Mouse (Mus musculus): ENCODE data around the gene Olfr287. TPM values are rescaled to one million over a fixed set of nuclear protein-coding genes. Genes with fewer than 3 reads are reported as not detected.

Olfr287 gene
- polyA plus RNA-seq, 1 experiment from 2014 or later, result not detected

- ATAC-seq (peak; percentile 87), DNase-seq (ENCODE audit: low read depth, low spot score) (peak; percentile 31)
- no peak for TF ChIP-seq CTCF (IDR thresholded peaks at IDR 0.05)
- ChIA-PET POLR2A (no interaction called here), CTCF (interaction anchor here (1.1 to 1.3 kb wide), 2 partner anchors 9 to 29 kb away, joined by 3 to 4 read pairs; no protein-coding TSS in a partner anchor)
- in situ Hi-C loops (cut with MboI; ENCODE audit: low pct_unique_long_range_greater_than_20kb), result no loop called here
- H3K27me3 ChIP-seq, result no peaks in the 10 kb centered on the region
Observed at GRCm38 (mm10) chr15:98209676-98210075, 11.2 kb downstream of the Olfr287 start.

GRCm38 (mm10) chr15:98195442-98195841 lies 25.4 kb downstream of the Olfr287 start, which contains the start of gene Olfr288:
TSS of gene Olfr288 (minus strand) at chr15:98195542.
- DNase-seq (ENCODE audit: low read depth, low spot score), result no peak
- POLR2A ChIA-PET, result no interaction called here
- in situ Hi-C loops (cut with MboI; ENCODE audit: low pct_unique_long_range_greater_than_20kb), result no loop called here
- no peak for ATAC-seq
- TF ChIP-seq CTCF (IDR thresholded peaks at IDR 0.05), result no peak
- peaks cover 24% of the 10 kb centered on the region for H3K27me3 ChIP-seq
- CTCF ChIA-PET, result no interaction called here

- peaks cover 4% of the 10 kb centered on the region for H3K27me3 ChIP-seq
- POLR2A ChIA-PET, result no interaction called here
- ATAC-seq (no peak), DNase-seq (ENCODE audit: low read depth, low spot score) (no peak)
- in situ Hi-C loops (cut with MboI; ENCODE audit: low pct_unique_long_range_greater_than_20kb), result loop anchor here (5.0 kb wide), 1 partner anchor 208 kb away; no protein-coding TSS in a partner anchor
- CTCF ChIA-PET, result no interaction called here
- TF ChIP-seq CTCF (IDR thresholded peaks at IDR 0.05), result no peak
Observed at GRCm38 (mm10) chr15:98184456-98184855, 36.4 kb downstream of the Olfr287 start.

DNA sequence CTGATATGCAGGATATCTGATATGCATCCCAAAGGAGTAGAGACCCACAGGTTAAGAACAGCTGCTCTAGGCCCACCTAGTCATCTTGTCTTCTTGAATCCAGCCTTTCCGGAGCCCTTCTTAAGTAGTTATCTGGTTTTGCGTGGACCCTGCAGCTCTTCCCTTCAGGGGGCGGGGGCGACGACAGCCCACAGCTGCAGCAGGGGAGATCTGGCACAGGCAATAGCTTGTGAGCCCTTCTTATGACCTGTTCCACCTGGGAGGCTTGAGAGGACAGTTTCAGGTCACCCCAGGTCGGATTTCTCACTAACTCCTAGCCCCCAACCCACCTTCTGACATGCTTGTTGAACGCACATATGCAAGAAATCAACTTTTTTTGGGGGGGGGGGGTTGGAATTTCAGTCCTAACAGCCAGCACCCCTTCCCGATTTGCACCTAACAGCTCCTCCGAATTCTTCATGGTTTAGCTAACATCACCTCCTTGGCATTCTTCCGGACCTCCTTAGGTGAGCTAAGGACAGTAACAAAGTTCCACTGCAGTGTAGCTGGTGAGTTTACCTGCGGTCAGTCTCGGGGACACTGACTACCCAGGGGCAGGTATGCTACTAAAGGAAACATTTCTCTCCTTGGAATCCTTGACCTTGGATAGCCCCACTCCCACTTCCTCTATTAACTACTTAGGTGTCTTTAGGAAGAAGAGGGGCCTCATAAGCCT lies 38.8 kb downstream of the Olfr287 start:
- POLR2A ChIA-PET, result no interaction called here
- CTCF ChIA-PET, result interaction anchor here (0.8 to 1.4 kb wide), 7 partner anchors 18 to 208 kb away, joined by 3 to 4 read pairs (median 3); partner anchors contain the start of gene Olfr285
- in situ Hi-C loops (cut with MboI; ENCODE audit: low pct_unique_long_range_greater_than_20kb), result loop anchor here (5.0 kb wide), 1 partner anchor 210 kb away; no protein-coding TSS in a partner anchor
- peaks cover 4% of the 10 kb centered on the region for H3K27me3 ChIP-seq
- no peak for DNase-seq (ENCODE audit: low read depth, low spot score)
- no peak for ATAC-seq
- TF ChIP-seq CTCF (IDR thresholded peaks at IDR 0.05), result no peak

GRCm38 (mm10) chr15:98181132-98181711 lies 39.6 kb downstream of the Olfr287 start:
- POLR2A ChIA-PET, result no interaction called here
- peak; percentile 71 for DNase-seq (ENCODE audit: low read depth, low spot score)
- H3K27me3 ChIP-seq, result peaks cover 4% of the 10 kb centered on the region
- CTCF ChIA-PET, result interaction anchor here (0.8 to 1.4 kb wide), 8 partner anchors 19 to 209 kb away, joined by 3 to 4 read pairs (median 3); partner anchors contain the start of gene Olfr285
- peak; percentile 100 for ATAC-seq
- peak; percentile 98 for TF ChIP-seq CTCF (IDR thresholded peaks at IDR 0.05)
- in situ Hi-C loops (cut with MboI; ENCODE audit: low pct_unique_long_range_greater_than_20kb), result loop anchor here (5.0 kb wide), 1 partner anchor 211 kb away; no protein-coding TSS in a partner anchor

GRCm38 (mm10) chr15:98180567-98181131 lies 40.2 kb downstream of the Olfr287 start:
- in situ Hi-C loops (cut with MboI; ENCODE audit: low pct_unique_long_range_greater_than_20kb), result loop anchor here (5.0 kb wide), 1 partner anchor 212 kb away; no protein-coding TSS in a partner anchor
- ATAC-seq, result no peak
- DNase-seq (ENCODE audit: low read depth, low spot score), result no peak
- TF ChIP-seq CTCF (IDR thresholded peaks at IDR 0.05), result no peak
- POLR2A ChIA-PET, result no interaction called here
- peaks cover 4% of the 10 kb centered on the region for H3K27me3 ChIP-seq
- CTCF ChIA-PET, result interaction anchor here (0.8 to 1.4 kb wide), 5 partner anchors 19 to 209 kb away, joined by 3 to 4 read pairs (median 4); no protein-coding TSS in a partner anchor

DNA sequence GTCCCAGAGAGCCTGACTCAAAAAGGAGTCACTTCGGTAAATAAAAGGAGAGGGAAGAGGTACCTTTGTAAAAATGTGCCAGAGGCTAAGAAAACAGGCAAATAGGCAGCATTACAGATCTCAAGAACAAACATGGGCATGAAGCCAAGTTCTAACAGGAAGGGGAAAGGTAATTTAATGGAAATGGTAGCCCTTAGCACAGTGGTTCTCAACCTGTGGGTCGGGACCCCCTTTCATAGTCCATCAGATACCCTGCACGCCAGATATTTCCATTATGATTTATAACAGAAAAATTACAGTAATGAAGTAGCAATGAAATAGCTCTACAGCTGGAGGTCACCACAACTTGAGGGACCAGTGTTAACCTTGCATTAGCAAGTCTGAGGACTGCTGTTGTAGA lies 43.5 kb downstream of the Olfr287 start:
- DNase-seq (ENCODE audit: low read depth, low spot score), result no peak
- ChIA-PET POLR2A (no interaction called here), CTCF (interaction anchor here (0.8 to 0.9 kb wide), 2 partner anchors 21 to 100 kb away, joined by 3 read pairs; no protein-coding TSS in a partner anchor)
- H3K27me3 ChIP-seq, result no peaks in the 10 kb centered on the region
- in situ Hi-C loops (cut with MboI; ENCODE audit: low pct_unique_long_range_greater_than_20kb), result no loop called here
- TF ChIP-seq CTCF (IDR thresholded peaks at IDR 0.05), result no peak
- ATAC-seq, result no peak

DNA sequence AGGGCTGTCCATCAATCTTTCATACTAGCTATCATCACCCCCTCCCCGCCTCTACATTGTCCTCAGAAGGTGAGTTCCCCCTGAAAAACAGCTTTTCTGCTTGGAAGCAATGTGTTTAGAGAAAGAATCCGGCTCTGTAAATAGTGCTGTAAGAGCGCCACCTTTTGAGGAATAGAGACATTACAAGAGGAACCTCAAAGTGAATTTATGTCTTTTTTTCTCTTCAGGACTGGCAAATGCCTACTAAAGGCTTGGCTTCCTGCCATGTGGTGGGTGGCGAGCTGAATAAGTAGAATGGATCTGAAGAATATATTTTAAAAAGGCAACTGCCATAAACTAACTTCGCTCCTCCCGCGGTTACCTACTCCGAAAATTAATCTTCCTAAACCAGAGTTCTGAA lies 47.0 kb downstream of the Olfr287 start:
- in situ Hi-C loops (cut with MboI; ENCODE audit: low pct_unique_long_range_greater_than_20kb), result loop anchor here (25.0 kb wide), 1 partner anchor 312 kb away; no protein-coding TSS in a partner anchor
- H3K27me3 ChIP-seq, result no peaks in the 10 kb centered on the region
- ChIA-PET POLR2A (interaction anchor here (0.8 to 0.9 kb wide), 2 partner anchors 29 to 82 kb away, joined by 3 read pairs; partner anchors contain the start of gene Pfkm), CTCF (interaction anchor here (0.6 to 1.2 kb wide), 8 partner anchors 12 to 123 kb away, joined by 3 to 6 read pairs (median 3); partner anchors contain the start of gene Pfkm)
- TF ChIP-seq CTCF (IDR thresholded peaks at IDR 0.05), result no peak
- ATAC-seq (no peak), DNase-seq (ENCODE audit: low read depth, low spot score) (peak; percentile 19)

DNA sequence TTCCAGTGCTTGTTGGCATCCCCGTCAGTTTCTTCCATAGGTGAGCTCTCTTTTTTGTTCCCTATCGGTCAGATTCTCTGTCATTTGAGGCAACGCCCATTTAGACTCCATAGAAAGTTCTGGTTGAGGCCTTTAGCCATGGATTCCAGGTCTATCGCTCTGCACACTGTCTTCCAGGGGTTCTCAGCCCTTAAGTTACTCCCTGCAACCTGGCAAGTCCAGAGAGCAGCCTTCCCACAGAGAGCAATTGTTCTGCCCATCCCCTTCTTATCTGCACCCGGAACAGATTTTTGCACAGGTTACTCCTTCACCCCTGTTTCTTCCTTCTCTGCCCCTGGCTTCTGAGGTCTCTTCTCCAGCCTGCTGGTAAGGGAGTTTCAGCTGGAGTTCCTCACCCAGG lies 48.7 kb downstream of the Olfr287 start:
- TF ChIP-seq CTCF (IDR thresholded peaks at IDR 0.05), result no peak
- POLR2A ChIA-PET, result no interaction called here
- ATAC-seq (no peak), DNase-seq (ENCODE audit: low read depth, low spot score) (no peak)
- no peaks in the 10 kb centered on the region for H3K27me3 ChIP-seq
- CTCF ChIA-PET, result no interaction called here
- in situ Hi-C loops (cut with MboI; ENCODE audit: low pct_unique_long_range_greater_than_20kb), result loop anchor here (25.0 kb wide), 1 partner anchor 310 kb away; no protein-coding TSS in a partner anchor

DNA sequence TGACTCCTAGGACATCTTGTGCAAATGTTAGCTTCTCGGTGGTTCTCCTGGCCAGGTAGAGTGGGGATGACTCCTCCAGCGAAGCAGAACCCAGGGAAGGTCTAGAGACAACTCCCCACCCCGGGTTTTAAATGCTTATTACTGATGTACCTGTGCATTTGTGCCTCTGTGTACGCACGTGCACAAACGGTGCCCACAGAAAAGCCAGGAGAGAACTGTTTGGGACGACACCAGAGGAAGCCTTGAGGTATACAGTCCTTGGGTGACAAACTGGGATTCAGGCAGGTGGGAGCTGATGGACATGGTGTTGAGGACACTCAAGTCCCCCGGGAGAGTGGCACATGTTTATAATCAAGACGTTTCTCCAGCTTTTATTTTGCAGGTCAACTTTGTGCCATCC lies 49.9 kb downstream of the Olfr287 start:
- in situ Hi-C loops (cut with MboI; ENCODE audit: low pct_unique_long_range_greater_than_20kb), result loop anchor here (25.0 kb wide), 1 partner anchor 309 kb away; no protein-coding TSS in a partner anchor
- POLR2A ChIA-PET, result no interaction called here
- no peaks in the 10 kb centered on the region for H3K27me3 ChIP-seq
- no peak for TF ChIP-seq CTCF (IDR thresholded peaks at IDR 0.05)
- DNase-seq (ENCODE audit: low read depth, low spot score) (no peak), ATAC-seq (no peak)
- CTCF ChIA-PET, result no interaction called here
